Mouse (Mus musculus): ENCODE results near the gene Aars2. TPM values are rescaled to one million over a fixed set of nuclear protein-coding genes. Genes with fewer than 3 reads are reported as not detected.

Gene Aars2
- total and polyA plus RNA-seq, 3 experiments = 12.4 to 23.1 (median 17.5) TPM

DNA sequence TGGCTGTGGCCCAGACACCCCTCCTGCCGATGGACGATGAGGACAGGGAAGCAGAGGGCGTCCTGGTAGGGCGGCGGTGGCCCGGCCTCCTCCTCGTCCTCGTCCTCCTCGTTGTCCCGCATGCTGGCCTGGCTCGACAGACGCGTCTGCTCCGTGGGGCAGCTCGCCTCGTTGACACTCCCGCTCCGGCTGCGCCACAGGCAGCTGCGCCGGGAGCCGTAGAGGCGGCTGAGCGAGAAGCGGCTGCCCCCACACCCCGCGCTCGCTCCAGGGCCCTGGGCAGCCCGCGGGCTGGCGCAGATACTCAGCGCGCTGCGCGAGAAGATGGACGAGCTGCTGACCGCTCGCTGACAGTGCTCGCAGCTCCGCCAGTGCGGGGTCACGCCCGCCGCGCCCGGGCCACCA is 38.2 kb downstream of the Aars2 start:
- H3K9me3 ChIP-seq (replicated peaks; ENCODE audit: low read length) = peaks cover 2% of the 10 kb centered on the region
- dilution Hi-C loops (cut with MboI; ENCODE audit: extremely low pct_ligation_motif_present, extremely low pct_unique_long_range_greater_than_20kb, low sequenced_read_pairs) = no loop called here
- no peak overlapping the region for H3K9ac ChIP-seq (ENCODE audit: insufficient read depth, low read depth)
- H3K4me1 ChIP-seq (ENCODE audit: control insufficient read depth in 1 of 2, insufficient read depth in 2 of 2) = peaks cover 16% of the 10 kb centered on the region in 2 experiments
- no peak overlapping the region for H3K4me2 ChIP-seq (ENCODE audit: insufficient read depth, low read depth, poor library complexity, severe bottlenecking)
- H3K79me2 ChIP-seq (replicated peaks; ENCODE audit: control insufficient read depth, extremely low read depth, insufficient read depth, poor library complexity, severe bottlenecking) = no peaks in the 10 kb centered on the region
- H3K27me3 ChIP-seq (replicated peaks) = peaks cover 40% of the 10 kb centered on the region
- TF ChIP-seq CHD2 (IDR thresholded peaks at IDR 0.05; ENCODE audit: low read length) (no peak), MYC (IDR thresholded peaks at IDR 0.05; ENCODE audit: low read depth, low read length) (no peak), KAT2A (IDR thresholded peaks at IDR 0.05; ENCODE audit: insufficient replicate concordance, low read length) (no peak), NRF1 (IDR thresholded peaks at IDR 0.05; ENCODE audit: low read depth, low read length) (no peak), MEF2A (IDR thresholded peaks at IDR 0.05; ENCODE audit: borderline replicate concordance, low read depth, low read length) (no peak), NELFE (IDR thresholded peaks at IDR 0.05; ENCODE audit: low read depth, low read length) (no peak), IRF4 (IDR thresholded peaks at IDR 0.05; ENCODE audit: low read depth, low read length) (no peak), USF1 (IDR thresholded peaks at IDR 0.05; ENCODE audit: low read depth, low read length) (no peak), CHD1 (IDR thresholded peaks at IDR 0.05; ENCODE audit: low read depth, low read length) (no peak), ZMIZ1 (IDR thresholded peaks at IDR 0.05; ENCODE audit: low read depth, low read length) (no peak)
- H3K27ac ChIP-seq (ENCODE audit: insufficient read depth, low read depth) = no peak overlapping the region
- DNase-seq (ENCODE audit: extremely low read depth) = no peak
- H3K36me3 ChIP-seq (replicated peaks in 1 of 2; ENCODE audit: control insufficient read depth in 1 of 2, insufficient read depth in 1 of 2, low read length in 1 of 2) = no peaks in the 10 kb centered on the region
- peak overlapping the region in 1 of 3 experiments; percentile 26 for H3K4me3 ChIP-seq (replicated peaks in 1 of 3; ENCODE audit: low read depth in 2 of 3, low read length in 2 of 3, poor library complexity in 1 of 3)
- in situ Hi-C loops (cut with MboI; ENCODE audit: low pct_ligation_motif_present, low pct_unique_long_range_greater_than_20kb, low sequenced_read_pairs) = no loop called here

DNA sequence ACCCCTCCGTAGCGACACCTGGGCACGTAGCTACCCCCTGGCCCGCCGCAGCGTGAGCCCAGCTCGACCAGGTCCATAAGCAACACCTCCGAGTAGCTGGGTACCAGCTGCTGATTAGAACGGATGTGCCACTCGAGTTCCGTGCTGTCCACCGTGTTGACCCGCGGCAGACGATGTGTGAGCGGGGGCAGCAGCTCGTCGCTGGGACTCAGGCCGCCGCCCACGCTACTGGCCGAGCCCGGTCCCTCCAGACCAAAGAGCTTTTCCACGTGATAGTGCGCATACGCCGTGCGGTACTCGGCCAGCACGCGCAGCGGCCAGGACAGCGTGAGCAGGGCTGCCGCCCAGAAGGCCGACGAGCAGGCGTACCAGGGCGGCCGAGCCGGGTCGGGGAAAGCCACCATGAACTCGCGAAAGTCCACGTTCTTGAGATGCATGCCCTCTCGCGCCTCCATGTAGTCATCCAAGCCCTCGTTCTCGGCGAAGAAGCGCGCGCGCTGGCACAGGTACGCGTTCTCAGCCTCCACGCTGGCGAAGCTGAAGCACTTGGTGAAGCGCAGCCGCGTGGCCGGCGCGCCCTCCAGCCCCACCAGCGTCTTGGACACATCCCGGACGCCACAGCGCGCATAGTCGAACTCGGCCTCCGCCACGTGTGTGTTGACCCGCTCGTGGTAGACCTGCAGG is 38.8 kb downstream of the Aars2 start:
- H3K9ac ChIP-seq (ENCODE audit: insufficient read depth, low read depth) = no peak overlapping the region
- H3K4me3 ChIP-seq (replicated peaks in 1 of 3; ENCODE audit: low read depth in 2 of 3, low read length in 2 of 3, poor library complexity in 1 of 3) = no peak overlapping the region
- H3K4me2 ChIP-seq (ENCODE audit: insufficient read depth, low read depth, poor library complexity, severe bottlenecking) = no peak overlapping the region
- DNase-seq (ENCODE audit: extremely low read depth) = no peak
- in situ Hi-C loops (cut with MboI; ENCODE audit: low pct_ligation_motif_present, low pct_unique_long_range_greater_than_20kb, low sequenced_read_pairs) = no loop called here
- dilution Hi-C loops (cut with MboI; ENCODE audit: extremely low pct_ligation_motif_present, extremely low pct_unique_long_range_greater_than_20kb, low sequenced_read_pairs) = no loop called here
- TF ChIP-seq SMC3 (IDR thresholded peaks at IDR 0.05; ENCODE audit: low read depth, low read length) = no peak
- TF ChIP-seq EP300 (IDR thresholded peaks at IDR 0.05; ENCODE audit: low read length) = no peak
- H3K79me2 ChIP-seq (replicated peaks; ENCODE audit: control insufficient read depth, extremely low read depth, insufficient read depth, poor library complexity, severe bottlenecking) = no peaks in the 10 kb centered on the region
- no peaks in the 10 kb centered on the region for H3K36me3 ChIP-seq (replicated peaks in 1 of 2; ENCODE audit: control insufficient read depth in 1 of 2, insufficient read depth in 1 of 2, low read length in 1 of 2)
- H3K4me1 ChIP-seq (ENCODE audit: control insufficient read depth in 1 of 2, insufficient read depth in 2 of 2) = peaks cover 16% of the 10 kb centered on the region in 2 experiments
- peaks cover 37% of the 10 kb centered on the region for H3K27me3 ChIP-seq (replicated peaks)
- no peak overlapping the region for H3K27ac ChIP-seq (ENCODE audit: insufficient read depth, low read depth)
- H3K9me3 ChIP-seq (replicated peaks; ENCODE audit: low read length) = peaks cover 2% of the 10 kb centered on the region

DNA sequence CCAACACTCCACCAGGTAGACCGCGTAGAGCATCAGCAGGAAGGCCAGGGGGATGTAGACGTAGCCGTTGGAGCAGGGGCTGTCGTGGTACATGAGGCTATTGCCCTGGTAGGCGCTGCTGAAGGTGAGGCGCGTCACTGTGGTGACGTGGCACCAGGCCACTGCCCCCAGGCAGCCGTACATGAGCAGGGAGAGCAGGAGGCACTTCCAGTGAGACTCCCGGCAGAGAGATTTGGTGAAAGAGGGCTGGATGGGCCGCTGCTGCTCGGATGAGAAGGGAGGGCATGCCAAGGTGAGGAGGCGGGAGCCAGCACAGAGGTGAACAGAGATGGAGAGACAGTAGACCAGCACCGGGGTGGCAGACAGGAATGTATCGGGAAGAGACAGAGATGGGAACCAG is 40.3 kb downstream of the Aars2 start:
- no peak overlapping the region for H3K9ac ChIP-seq (ENCODE audit: insufficient read depth, low read depth)
- in situ Hi-C loops (cut with MboI; ENCODE audit: low pct_ligation_motif_present, low pct_unique_long_range_greater_than_20kb, low sequenced_read_pairs) (no loop called here), dilution Hi-C loops (cut with MboI; ENCODE audit: extremely low pct_ligation_motif_present, extremely low pct_unique_long_range_greater_than_20kb, low sequenced_read_pairs) (no loop called here)
- no peaks in the 10 kb centered on the region for H3K79me2 ChIP-seq (replicated peaks; ENCODE audit: control insufficient read depth, extremely low read depth, insufficient read depth, poor library complexity, severe bottlenecking)
- peaks cover 23 to 27% of the 10 kb centered on the region in 2 experiments for H3K4me1 ChIP-seq (ENCODE audit: control insufficient read depth in 1 of 2, insufficient read depth in 2 of 2)
- H3K27me3 ChIP-seq (replicated peaks) = peaks cover 22% of the 10 kb centered on the region
- peaks cover 2% of the 10 kb centered on the region for H3K9me3 ChIP-seq (replicated peaks; ENCODE audit: low read length)
- H3K4me2 ChIP-seq (ENCODE audit: insufficient read depth, low read depth, poor library complexity, severe bottlenecking) = no peak overlapping the region
- H3K36me3 ChIP-seq (replicated peaks in 1 of 2; ENCODE audit: control insufficient read depth in 1 of 2, insufficient read depth in 1 of 2, low read length in 1 of 2) = no peaks in the 10 kb centered on the region
- H3K4me3 ChIP-seq (replicated peaks in 1 of 3; ENCODE audit: low read depth in 2 of 3, low read length in 2 of 3, poor library complexity in 1 of 3) = no peak overlapping the region
- no peak overlapping the region for H3K27ac ChIP-seq (ENCODE audit: insufficient read depth, low read depth)
- DNase-seq (ENCODE audit: extremely low read depth) = no peak
- no peak for TF ChIP-seq POLR2A (IDR thresholded peaks at IDR 0.05; ENCODE audit: low read depth, low read length)
- no peak for TF ChIP-seq ZMIZ1 (IDR thresholded peaks at IDR 0.05; ENCODE audit: low read depth, low read length)
- no peak for TF ChIP-seq ZKSCAN1 (IDR thresholded peaks at IDR 0.05; ENCODE audit: borderline replicate concordance, low read depth, low read length)
- no peak for TF ChIP-seq USF2 (conservative IDR thresholded peaks at IDR 0.05; ENCODE audit: low read depth, low read length)
- TF ChIP-seq MYC (IDR thresholded peaks at IDR 0.05; ENCODE audit: low read depth, low read length) = no peak
- TF ChIP-seq RAD21 (IDR thresholded peaks at IDR 0.05; ENCODE audit: low read depth, low read length) = no peak
- TF ChIP-seq PAX5 (IDR thresholded peaks at IDR 0.05; ENCODE audit: low read length) = no peak
- no peak for TF ChIP-seq E2F4 (IDR thresholded peaks at IDR 0.05; ENCODE audit: insufficient replicate concordance, low read depth, low read length)
- no peak for TF ChIP-seq ETS1 (conservative IDR thresholded peaks at IDR 0.05; ENCODE audit: low read depth, low read length)
- no peak for TF ChIP-seq CHD2 (IDR thresholded peaks at IDR 0.05; ENCODE audit: low read length)
- TF ChIP-seq EP300 (IDR thresholded peaks at IDR 0.05; ENCODE audit: low read length) = no peak
- no peak for TF ChIP-seq HCFC1 (IDR thresholded peaks at IDR 0.05; ENCODE audit: low read depth, low read length)
- no peak for TF ChIP-seq POLR2AphosphoS2 (IDR thresholded peaks at IDR 0.05; ENCODE audit: low read depth, low read length)
- no peak for TF ChIP-seq TBP (conservative IDR thresholded peaks at IDR 0.05; ENCODE audit: low read depth, low read length)
- TF ChIP-seq GABPA (IDR thresholded peaks at IDR 0.05; ENCODE audit: insufficient replicate concordance, low read depth, low read length) = no peak
- no peak for TF ChIP-seq MAFK (IDR thresholded peaks at IDR 0.05; ENCODE audit: insufficient replicate concordance, low read length)
- no peak for TF ChIP-seq MXI1 (IDR thresholded peaks at IDR 0.05; ENCODE audit: low read depth, low read length)
- TF ChIP-seq KAT2A (IDR thresholded peaks at IDR 0.05; ENCODE audit: insufficient replicate concordance, low read length) = no peak
